Mouse (Mus musculus) lung, adult 2 months (tissue): ENCODE measurements around the gene Sepsecs.

Experiments used
- CTCF ChIP-seq: fragments of 200-500 bp; IDR thresholded peaks from 2 replicates; pipeline ENCODE4 v1.5.1; 2011; ENCODE audit warnings: mild to moderate bottlenecking, low read length, control low read depth; ENCODE audit not compliant: insufficient read depth
- POLR2A ChIP-seq: fragments of 200-500 bp; IDR thresholded peaks from 2 replicates; pipeline ENCODE4 v1.6.1; 2011; ENCODE audit warnings: low read depth, mild to moderate bottlenecking, control low read depth, low read length, borderline replicate concordance; ENCODE audit errors: extremely low read depth

GRCm38 (mm10) chr5:52630541-52630940 lies 39.0 kb downstream of the Sepsecs start:
- no peak for TF ChIP-seq POLR2A
- TF ChIP-seq CTCF = no peak
